Mouse (Mus musculus) adrenal gland, postnatal 10 days (tissue): ENCODE measurements at regions not wholly inside any gene's neighbourhood (a gene's known extent, or its start where the extent isn't known, plus 50 kb on each side); places are given as distances from the start of the nearest gene placed in this dataset.

Experiments used
- DNase-seq: peaks from one replicate; pipeline ENCODE4 v3.0.0; 2021; ENCODE audit warnings: mixed read lengths

DNA sequence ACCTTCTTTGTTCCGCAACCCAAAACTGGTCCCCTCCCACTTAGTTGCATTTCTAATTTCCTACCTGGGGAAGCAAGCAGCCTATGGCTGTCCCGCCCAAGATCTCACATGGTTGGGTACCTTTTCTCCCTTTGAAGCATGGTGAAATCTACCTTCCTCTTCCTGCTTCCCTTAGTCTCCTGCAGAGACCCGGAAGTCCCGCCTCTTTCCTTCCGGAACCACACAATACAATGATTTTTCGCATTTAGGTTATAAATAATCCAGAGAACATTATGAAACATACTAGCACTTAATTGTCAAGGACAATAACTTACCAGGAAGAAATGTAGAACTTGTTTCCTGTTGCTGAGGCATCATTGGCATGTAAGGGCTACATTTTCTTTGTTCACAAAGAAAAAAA is 58.8 kb downstream of the 1700009N14Rik start:
- no peak for DNase-seq

DNA sequence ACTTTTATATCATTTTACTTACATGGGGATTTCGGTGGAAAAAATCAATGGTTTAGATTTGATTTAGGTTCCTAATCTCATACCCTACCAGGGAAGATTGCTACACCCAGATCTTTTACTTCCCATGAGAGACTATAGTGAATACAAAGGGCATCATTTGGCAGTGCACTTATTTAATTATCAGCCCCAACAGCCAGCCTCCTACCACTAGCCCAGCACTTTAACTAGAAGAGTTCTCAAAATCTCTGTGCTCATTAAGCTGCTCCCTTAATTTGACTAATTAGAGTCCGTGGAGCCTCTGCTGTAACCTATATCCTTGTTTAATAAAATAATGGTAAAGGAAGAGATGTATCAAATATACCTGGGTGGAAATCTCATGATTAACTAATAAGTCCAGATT is 77.4 kb downstream of the 1700009N14Rik start:
- no peak for DNase-seq

DNA sequence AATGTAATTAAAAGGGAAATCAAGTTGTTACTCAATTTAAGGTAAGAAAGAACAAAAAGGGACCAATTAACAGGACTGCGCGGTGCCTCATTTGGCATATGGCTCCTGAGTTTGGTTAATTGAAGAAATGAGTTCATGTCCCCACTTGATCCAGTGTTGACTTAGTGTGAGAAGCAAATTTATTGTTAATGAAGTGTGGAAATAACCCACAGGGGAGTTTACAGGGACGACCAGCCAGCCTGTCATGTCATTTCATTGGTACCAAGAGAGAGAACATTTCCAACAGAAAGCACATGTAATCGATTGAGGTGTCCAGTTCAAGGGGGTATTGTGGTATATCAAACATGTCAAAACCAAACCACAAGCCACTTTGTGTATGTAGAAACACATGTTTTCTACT is 78.6 kb downstream of the 1700009N14Rik start:
- no peak for DNase-seq

DNA sequence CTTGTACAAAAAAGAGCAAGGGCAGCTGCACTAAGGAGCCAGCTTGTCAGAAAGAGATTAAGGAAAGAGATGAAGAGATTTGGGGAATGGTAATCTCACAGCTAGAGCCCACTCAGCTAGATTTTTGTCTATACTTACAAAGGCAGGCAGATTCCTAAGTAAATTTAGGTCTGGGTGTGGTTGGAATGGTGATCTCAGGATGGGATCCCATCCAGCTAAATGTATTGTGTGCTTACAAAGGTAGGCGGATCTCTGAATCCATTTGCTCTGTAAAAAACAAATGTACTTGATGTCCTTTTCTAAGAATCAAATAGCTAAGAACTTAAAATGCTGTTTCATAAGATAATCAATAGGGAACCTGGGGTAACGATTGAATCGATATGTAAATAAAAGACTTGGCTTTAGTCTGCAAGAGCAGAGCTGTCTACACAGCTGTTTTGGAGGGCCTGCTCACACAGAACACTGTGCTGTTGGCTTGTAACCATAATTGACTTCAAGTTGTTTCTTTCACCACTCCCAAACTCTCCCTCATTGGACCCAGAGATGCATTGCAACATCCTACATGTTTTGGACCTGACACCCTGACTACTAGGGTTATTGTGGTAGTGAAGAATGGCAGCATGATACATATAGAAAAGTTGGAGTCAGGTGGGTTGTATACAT is 106.1 kb downstream of the 1700009N14Rik start:
- DNase-seq: no peak

DNA sequence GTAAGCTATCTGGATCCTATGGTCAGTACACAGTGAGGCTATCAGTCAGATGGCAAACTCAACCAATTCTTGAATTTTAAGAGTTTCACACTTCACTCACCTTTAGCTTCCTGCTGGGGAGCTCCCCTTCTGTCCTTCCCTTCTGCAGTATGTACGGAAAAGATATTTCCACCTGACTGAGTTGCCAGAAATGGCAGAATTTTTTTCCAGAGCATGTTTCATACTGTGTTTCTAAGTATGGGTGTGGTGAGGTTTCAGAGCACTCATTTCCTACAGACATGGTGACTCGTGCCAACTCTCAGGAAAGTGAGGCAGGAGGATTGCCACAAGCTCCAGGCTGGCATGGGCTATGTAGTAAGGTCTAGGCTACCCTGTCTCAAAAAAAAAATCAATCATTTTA is 147.3 kb downstream of the 1700009N14Rik start:
- DNase-seq: no peak

DNA sequence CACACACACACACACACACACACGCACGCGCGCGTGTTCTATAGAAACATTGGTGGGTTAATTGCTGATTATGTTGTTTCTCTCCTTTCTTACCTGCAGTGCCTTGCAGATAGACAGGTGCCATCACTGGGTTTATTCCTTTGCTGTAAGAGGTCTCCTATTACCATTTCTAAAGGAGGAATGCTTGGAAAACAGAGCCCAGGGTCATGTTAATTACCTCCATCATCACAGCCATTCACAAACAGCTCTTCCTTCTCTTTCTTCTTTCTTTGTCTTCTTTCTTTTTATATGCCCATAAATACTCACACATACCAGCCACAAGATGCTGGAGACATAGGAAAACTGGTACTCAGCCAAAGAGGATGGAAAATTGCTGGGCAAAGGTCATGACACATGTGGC is 155.0 kb downstream of the 1700009N14Rik start:
- no peak for DNase-seq

DNA sequence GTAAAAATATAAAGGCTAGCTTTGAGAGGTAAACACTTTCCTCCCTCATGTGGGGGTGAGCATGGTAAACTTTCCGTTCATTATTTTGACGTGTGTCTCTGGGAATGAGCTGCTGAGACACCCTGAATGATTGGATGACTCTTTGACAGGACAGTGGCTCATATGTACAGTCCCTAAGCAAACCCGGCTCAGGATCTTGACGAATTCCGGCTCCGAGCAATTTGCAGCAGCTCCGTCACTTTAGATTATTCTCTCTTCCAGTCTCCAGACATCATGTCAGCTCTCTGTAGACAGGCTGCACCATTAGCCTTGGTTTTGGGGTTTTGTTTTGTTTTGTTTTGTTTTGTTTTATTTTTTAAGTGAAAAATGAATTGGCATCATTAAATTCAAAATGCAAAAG is 194.0 kb downstream of the 1700009N14Rik start:
- no peak for DNase-seq

DNA sequence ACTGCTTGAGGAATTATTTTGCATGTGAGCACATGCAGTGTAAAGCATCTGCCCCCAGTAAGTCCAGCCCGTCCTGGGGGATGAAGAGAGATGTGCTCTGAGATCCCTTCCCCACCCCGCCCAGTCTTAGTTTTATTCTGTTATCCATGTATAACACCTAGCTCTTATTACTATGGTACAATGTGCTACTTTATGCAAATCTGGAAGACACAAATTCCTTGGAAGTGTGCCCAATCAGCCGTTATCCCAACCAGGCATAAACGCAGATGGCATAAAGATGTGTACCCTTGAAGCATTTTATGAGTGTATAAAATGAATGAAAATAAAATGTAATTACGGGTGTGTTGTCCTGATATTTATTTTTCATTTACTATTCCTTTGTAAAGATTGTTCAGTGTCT is 194.8 kb downstream of the 1700009N14Rik start:
- no peak for DNase-seq

DNA sequence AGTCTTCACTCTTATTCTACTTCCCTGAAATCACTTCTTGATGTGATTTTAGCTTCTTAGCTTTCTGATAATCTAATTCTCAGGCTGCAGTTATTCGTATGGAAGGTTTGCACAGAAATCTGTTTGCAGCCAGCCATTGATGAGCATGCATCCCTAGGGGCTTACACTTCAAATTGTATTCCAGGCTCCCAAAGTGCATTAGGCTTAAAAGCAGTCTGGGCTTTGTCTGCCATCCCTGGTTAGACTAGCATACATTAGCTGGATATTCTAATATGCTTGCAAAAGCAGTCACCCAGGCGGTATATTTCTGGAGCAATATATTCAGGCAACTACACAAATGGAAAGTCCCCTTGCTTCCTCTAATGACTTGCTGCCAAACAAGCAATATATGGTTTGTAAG is 210.4 kb downstream of the 1700009N14Rik start:
- DNase-seq: no peak

DNA sequence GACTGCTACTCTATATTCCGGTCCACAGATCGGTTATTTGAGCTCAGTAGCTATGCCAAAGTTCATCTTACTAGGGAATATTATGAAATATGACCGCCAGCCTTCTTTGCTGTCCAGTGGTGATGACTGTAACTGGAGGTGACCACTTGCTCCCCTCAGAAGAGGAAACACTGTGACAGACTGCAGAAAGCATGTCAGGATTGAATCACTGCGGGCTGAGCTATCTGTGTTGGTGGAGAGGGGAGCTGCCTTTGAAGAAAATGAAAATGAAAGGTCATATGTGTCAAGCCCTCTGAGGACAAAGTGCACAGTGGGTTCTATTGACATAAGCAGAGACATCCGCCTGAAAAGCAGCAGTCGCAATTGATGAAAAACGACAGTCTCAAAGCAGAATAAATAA is 222.5 kb downstream of the 1700009N14Rik start:
- no peak for DNase-seq

DNA sequence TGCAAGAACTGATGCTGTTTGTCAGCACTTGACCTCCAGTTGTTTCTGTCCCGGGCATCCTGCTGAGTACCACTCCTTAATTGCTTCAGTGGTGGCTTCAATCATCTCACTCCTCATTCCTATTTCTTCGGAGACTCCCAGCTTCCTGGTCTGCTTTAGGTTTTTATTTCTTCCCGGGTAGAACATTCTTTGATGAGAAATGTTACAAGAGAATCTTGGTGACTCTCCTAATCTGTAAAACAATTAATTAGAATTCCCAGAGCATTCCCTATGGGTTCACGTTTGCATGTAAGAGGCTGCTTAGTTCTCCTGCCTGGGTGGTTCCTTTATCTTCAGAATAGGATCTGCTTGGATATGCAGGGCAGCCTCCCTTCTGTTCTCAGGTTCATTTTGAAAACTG is 245.1 kb downstream of the 1700009N14Rik start:
- DNase-seq: no peak

DNA sequence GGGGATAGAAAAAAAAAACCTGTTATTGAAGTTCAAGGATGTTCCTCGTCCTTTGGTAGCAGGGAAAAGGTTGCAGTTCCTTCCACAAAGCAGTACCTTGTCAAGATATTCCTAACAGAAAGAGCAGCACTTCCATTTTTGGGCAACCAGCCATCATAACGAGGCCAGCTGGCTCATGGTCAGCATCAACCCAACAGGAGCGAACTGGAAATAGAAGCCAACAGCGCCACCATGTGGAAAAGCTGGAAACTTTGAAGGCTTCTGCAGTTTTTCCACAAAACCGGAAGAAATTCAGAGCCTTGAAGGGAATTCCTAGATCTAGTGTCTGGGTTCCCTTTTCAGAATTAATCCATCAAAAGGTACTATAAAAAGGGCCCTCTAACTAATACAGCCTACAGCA is 247.5 kb downstream of the 1700009N14Rik start:
- DNase-seq: peak; percentile 91

DNA sequence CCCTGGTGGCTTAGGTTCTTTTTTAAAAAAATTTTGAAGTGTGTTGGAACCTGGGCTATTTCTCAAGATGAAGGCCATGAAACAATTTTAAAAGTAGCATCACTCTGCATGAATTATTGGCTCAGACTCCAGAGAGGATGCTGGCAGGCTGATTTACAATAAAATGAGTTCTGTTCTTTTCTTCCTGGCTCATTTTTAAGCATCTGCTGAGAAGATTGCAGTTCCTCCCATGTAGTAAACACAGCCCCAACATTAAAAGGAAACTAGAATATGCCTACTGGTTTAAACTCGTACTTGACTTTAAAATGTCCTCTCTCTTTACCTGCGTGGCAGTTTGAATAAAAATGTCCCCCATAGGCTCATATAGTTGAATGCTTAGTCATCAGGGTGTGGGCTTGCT is 249.3 kb downstream of the 1700009N14Rik start:
- DNase-seq: no peak

DNA sequence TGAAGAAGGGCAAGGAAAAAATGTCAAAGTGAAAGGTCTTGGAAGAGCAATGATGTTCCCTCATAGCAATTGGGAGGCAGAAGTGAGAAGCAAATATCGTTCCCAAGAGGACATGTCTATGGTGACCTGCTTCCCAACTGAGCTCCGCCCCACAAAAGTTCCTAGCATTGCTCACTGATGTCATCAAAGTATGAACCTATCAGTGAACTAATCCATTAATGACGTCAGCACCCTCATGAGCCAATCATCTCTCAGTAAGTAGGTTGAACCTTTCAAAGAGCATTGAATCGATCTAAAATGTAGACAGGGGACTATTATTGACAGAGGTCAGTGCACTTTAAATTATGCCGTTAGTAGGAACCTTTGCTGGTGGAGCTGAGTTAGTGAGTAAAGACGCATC is 267.4 kb downstream of the 1700009N14Rik start:
- no peak for DNase-seq

DNA sequence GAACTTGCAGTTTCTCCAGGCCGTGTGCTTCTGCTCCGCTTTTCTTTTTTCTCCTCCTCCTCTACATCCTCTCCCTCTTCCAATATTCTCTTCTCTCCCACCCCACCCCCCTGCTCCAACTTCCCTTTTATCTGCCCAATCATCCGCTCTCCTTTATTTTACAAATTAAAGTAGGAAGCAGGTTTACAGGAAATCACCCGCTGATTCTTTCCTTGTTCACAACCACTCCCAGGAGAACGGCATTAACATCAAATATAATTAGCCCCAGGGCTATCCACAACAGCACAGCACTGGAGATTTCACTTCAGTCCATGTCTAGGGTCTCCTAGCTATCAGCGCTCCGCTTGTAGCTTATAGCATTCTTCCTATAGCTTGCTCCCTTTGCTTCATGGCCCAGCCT is 268.6 kb downstream of the 1700009N14Rik start:
- DNase-seq: no peak

DNA sequence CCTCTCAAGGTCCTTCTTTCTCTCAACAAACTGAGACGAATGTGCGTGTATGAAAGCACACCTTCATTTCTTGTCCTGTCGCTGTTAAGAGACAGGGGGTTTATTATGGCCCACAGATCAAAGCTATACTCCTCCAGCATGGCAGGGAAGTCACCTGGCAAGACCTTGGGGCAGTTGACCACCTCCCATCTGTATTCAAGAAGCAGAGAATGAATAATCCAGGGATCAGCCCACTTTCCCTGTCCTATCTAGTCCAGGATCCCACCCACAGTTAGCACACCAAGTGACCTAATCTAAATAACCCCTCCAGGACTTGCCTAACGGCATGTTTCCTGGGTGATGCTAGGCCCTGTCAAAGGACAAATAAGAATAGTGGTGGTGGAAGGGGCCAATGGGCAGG is 269.9 kb downstream of the 1700009N14Rik start:
- DNase-seq: no peak

DNA sequence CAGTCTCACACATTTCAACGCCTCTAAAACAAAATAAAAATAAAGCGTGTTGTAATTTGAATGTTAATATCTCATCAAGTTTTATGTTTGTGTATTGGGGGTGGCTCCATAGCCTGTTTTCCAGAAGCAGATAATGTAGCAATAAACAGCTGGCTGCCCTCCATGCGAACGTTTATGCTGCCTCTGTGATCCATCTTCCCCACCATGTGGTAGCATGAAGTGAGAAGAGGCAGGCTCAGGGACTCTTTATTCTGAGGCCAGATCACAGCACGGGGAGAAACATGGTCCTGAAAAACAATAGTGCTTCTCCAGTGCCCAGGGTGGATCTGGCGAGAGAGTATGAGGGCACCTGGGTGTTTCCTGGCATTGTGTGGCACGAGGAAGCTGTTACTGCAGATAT is 271.4 kb downstream of the 1700009N14Rik start:
- DNase-seq: no peak

DNA sequence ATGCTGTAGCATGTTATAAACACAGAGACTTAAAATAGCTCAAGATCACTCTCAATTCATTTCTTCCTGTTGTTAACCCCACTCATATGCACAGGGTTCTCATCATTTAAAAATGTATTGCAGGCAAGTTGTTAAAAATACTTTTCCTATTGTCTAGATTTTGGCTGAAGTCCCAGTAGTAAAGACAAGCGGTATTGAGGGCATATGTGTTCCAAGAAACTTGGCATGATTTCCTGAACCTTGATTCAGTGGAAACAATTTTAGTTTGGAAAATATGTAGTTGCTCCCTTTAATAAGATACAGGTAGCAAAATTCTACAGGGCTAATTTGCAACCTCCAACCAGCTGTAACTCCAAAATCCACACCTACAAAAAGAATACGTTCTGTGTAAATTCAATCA is 315.5 kb downstream of the 1700009N14Rik start:
- DNase-seq: no peak

DNA sequence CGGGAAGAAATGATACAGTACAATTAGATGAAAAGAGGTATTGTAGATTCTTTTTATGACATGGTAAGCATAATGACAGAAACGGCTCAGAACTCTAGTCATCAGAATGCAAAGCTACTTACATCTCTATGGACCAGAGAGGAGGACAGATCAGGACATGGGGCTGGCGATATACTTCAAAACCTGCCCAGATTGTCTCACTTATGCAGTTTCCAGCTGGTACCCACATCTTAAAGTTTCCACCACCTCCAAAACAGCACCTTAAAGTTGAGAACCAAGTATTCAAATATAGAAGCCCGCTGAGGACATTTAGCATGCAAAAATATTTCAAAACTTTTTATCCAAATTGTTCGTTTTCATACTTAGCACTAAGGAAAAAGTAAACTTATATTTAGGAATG is 341.0 kb downstream of the 1700009N14Rik start:
- DNase-seq: no peak

DNA sequence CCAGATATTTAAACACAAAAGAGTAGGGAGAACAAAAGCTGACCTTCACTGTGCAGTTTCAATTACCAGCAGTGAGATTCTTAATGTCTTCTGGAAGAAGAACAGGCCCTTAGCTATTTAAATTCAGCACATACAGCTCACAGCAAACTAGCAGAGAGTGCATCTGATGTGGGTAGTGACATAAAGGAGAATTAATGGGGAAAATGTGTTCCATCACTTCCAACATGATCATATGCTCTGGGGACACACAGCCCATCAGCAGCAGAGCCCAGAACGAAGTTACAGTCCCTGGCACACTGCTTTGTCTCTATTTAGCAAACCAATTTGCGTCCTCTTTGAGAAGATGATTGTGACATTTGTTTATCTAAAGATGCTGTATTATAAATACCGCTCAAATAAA is 332.9 kb upstream of the Aco1 start:
- DNase-seq: no peak

DNA sequence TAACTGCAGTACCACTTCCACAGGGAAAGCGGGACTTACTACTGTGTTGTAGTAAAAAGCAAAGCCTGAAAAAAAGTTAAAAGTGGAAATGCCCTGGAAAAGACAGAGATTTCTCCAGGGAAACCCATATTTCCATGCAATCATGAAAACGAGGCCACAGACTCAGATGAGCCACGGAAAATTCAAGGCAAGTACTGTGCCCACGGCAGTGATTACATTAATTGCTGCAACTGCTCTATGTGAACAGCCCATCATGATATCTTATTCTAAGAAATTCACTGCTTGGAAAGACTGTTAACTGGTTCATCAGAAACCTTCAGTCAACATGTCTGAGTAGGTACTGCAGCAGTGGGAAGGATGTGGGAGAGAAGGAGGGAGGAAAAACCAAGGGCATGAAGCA is 330.1 kb upstream of the Aco1 start:
- DNase-seq: no peak

DNA sequence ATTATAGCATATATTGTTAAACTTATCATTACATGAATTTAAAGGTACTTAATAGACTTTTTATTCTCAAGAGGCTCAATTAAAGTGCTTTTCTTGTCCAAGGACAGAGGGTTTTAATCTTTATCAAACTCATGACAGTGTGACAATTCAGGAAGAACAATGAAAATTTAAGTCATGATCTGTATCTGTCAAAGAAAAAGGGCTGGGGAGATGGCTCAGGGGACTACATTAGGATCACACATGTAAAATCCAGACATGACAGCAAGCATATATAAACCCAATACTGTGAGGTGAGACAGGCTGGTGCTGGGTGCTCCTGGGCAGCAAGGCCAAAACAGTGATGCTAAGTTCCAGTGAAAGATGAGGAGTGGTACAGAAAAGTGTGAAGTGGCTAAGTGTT is 327.3 kb upstream of the Aco1 start:
- DNase-seq: no peak

DNA sequence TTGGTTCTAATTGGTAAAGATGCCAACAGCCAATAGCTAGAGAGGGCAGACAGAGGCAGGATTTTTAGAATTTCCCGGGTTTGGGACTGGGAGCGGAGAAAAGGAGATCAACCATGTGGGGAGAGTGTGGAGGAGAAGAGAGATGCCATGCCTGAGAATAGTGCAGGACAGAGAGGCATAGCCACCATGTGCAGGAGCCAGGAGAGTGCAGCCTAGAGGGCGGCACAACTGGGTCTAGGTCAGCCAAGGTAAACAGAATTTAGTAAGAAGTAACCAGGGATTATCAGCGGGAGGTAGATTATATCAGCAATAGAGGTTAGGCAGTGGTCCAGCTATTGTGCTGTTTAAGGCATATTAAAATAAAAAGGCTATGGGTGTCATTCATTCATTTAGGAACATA is 325.2 kb upstream of the Aco1 start:
- no peak for DNase-seq

DNA sequence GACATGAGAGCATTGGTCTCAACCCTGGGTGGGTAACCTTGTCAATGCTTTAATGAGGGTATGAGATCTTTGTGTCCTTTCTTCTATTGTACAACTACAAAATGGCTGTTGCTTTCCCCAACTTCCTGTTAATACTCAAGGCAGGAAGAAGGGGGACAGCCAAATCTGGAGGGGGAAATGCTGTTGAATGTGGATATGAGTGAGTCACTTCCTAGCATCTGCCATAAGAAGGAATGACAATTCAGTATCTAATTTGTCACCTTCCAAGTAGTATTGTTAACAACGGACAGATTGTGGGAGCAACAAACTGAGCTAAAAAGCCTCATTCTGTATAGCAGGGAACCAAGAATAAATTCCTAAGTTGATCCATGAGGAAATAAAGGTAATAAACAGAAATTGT is 309.2 kb upstream of the Aco1 start:
- no peak for DNase-seq
